Mouse (Mus musculus) hindbrain, embryonic 16.5 days (tissue): ENCODE data around the gene Dchs1. TPM values are rescaled to one million over a fixed set of nuclear protein-coding genes. Genes with fewer than 3 reads are reported as not detected.

Experiments
- ATAC-seq: fragments of 200-750 bp; cut with Nextera tagmentation; 2 replicates; pipeline ENCODE4 v1.8.0; 2017; ENCODE audit warnings: moderate TSS enrichment, moderate library complexity
- H3K27ac ChIP-seq: fragments of 300-500 bp; sonication (generic); 2 replicates; pipeline ENCODE4 v1.5.1; 2014; ENCODE audit warnings: low read depth, mild to moderate bottlenecking, control low read depth, low read length, moderate library complexity
- H3K27me3 ChIP-seq: fragments of 300-500 bp; sonication (generic); replicated peaks from 2 replicates; pipeline ENCODE4 v1.6.1; 2014; ENCODE audit warnings: low read length; ENCODE audit not compliant: control insufficient read depth, insufficient read depth
- H3K36me3 ChIP-seq: fragments of 300-500 bp; sonication (generic); 2 replicates; pipeline ENCODE4 v1.6.1; 2014; ENCODE audit warnings: mild to moderate bottlenecking, low read length, moderate library complexity, mixed read lengths; ENCODE audit not compliant: control insufficient read depth, insufficient read depth
- H3K4me1 ChIP-seq: fragments of 300-500 bp; sonication (generic); 2 replicates; pipeline ENCODE4 v1.6.1; 2014; ENCODE audit warnings: low read depth, low read length; ENCODE audit not compliant: control insufficient read depth, insufficient read depth
- H3K4me2 ChIP-seq: fragments of 300-500 bp; sonication (generic); 2 replicates; pipeline ENCODE4 v1.6.1; 2014; ENCODE audit warnings: mild to moderate bottlenecking, low read length, control low read depth, moderate library complexity
- H3K4me3 ChIP-seq: fragments of 300-500 bp; sonication (generic); 2 replicates; pipeline ENCODE4 v1.5.1; 2014; ENCODE audit warnings: mild to moderate bottlenecking, low read length, control low read depth, moderate library complexity
- H3K9ac ChIP-seq: fragments of 300-500 bp; sonication (generic); 2 replicates; pipeline ENCODE4 v1.6.1; 2014; ENCODE audit warnings: low read depth, mild to moderate bottlenecking, control low read depth, low read length, moderate library complexity
- H3K9me3 ChIP-seq: fragments of 300-500 bp; sonication (generic); 2 replicates; pipeline ENCODE4 v1.6.1; 2014; ENCODE audit warnings: mild to moderate bottlenecking, low read length, moderate library complexity; ENCODE audit not compliant: control insufficient read depth
- WGBS: fragments of 180-500 bp; shearing (Covaris S2); extraction: QIAGEN DNeasy Blood & Tissue Kit; methylation state at CpG from one replicate; pipeline ENCODE4 v1.1.7; 2014; 5-methylcytosine and 5-hydroxymethylcytosine counted together
- polyA plus RNA-seq: library from polyadenylated mRNA; unstranded; fragments of >200 nt; fragmentation: Nextera tagmentation; extraction: Ambion mirVana; gene quantifications from 2 replicates; pipeline ENCODE4 v1.2.1, GENCODE M21; 2015

Dchs1 gene
- polyA plus RNA-seq, 1 experiment from 2014 or later = 9.8 TPM

- Histone ChIP-seq H3K4me2 (no peak overlapping the region), H3K4me3 (no peak overlapping the region), H3K9ac (no peak overlapping the region; the same call in 1 of the 2 replicates), H3K27me3 (no peaks in the 10 kb centered on the region), H3K9me3 (no peaks in the 10 kb centered on the region), H3K36me3 (peaks cover 4% of the 10 kb centered on the region; the same call in 1 of the 2 replicates), H3K27ac (no peak overlapping the region), H3K4me1 (no peaks in the 10 kb centered on the region)
- WGBS = 96% methylated on average over 4 of the region's 4 CpGs
- no peak; the same call in 1 of the 2 replicates for ATAC-seq
These were observed 60.5 kb downstream of the Dchs1 start for GRCm38 (mm10) chr7:105726980-105727325.

GRCm38 (mm10) chr7:105726144-105726979 is 61.1 kb downstream of the Dchs1 start:
- Histone ChIP-seq H3K27ac (no peak overlapping the region), H3K4me2 (no peak overlapping the region), H3K9ac (peak overlapping the region; percentile 43; the same call in 1 of the 2 replicates), H3K4me1 (no peaks in the 10 kb centered on the region), H3K9me3 (no peaks in the 10 kb centered on the region), H3K27me3 (no peaks in the 10 kb centered on the region), H3K4me3 (no peak overlapping the region), H3K36me3 (peaks cover 4% of the 10 kb centered on the region; the same call in 1 of the 2 replicates)
- peak; percentile 93 for ATAC-seq
- 83% methylated on average over 4 of the region's 4 CpGs for WGBS

GRCm38 (mm10) chr7:105721916-105722315 is 65.5 kb downstream of the Dchs1 start:
- H3K27ac ChIP-seq = no peak overlapping the region
- no peak for ATAC-seq
- no peaks in the 10 kb centered on the region for H3K9me3 ChIP-seq
- H3K36me3 ChIP-seq = no peaks in the 10 kb centered on the region
- H3K4me1 ChIP-seq = no peaks in the 10 kb centered on the region
- no peaks in the 10 kb centered on the region for H3K27me3 ChIP-seq
- 73% methylated on average over 2 of the region's 2 CpGs for WGBS
- H3K4me2 ChIP-seq = no peak overlapping the region
- no peak overlapping the region for H3K9ac ChIP-seq
- H3K4me3 ChIP-seq = no peak overlapping the region

GRCm38 (mm10) chr7:105715366-105715765 is 72.1 kb downstream of the Dchs1 start:
- Histone ChIP-seq H3K27ac (no peak overlapping the region), H3K4me2 (no peak overlapping the region), H3K4me1 (no peaks in the 10 kb centered on the region), H3K36me3 (no peaks in the 10 kb centered on the region), H3K27me3 (no peaks in the 10 kb centered on the region), H3K9ac (no peak overlapping the region), H3K9me3 (no peaks in the 10 kb centered on the region), H3K4me3 (no peak overlapping the region)
- WGBS = 64% methylated on average over 3 of the region's 3 CpGs
- no peak for ATAC-seq

- Histone ChIP-seq H3K27me3 (no peaks in the 10 kb centered on the region), H3K4me2 (no peak overlapping the region), H3K4me3 (no peak overlapping the region), H3K27ac (no peak overlapping the region), H3K4me1 (no peaks in the 10 kb centered on the region), H3K9ac (no peak overlapping the region), H3K9me3 (no peaks in the 10 kb centered on the region), H3K36me3 (no peaks in the 10 kb centered on the region)
- 91% methylated on average over 5 of the region's 5 CpGs for WGBS
- no peak for ATAC-seq
These were observed 78.7 kb downstream of the Dchs1 start for GRCm38 (mm10) chr7:105708733-105709132.

- 89% methylated on average over 4 of the region's 4 CpGs for WGBS
- Histone ChIP-seq H3K4me1 (no peaks in the 10 kb centered on the region), H3K9me3 (no peaks in the 10 kb centered on the region), H3K36me3 (no peaks in the 10 kb centered on the region), H3K4me2 (no peak overlapping the region), H3K27me3 (no peaks in the 10 kb centered on the region), H3K27ac (no peak overlapping the region), H3K4me3 (no peak overlapping the region), H3K9ac (no peak overlapping the region)
- ATAC-seq = no peak
These were observed 83.6 kb downstream of the Dchs1 start for GRCm38 (mm10) chr7:105703816-105704215.

GRCm38 (mm10) chr7:105703184-105703583 is 84.3 kb downstream of the Dchs1 start:
- Histone ChIP-seq H3K9me3 (no peaks in the 10 kb centered on the region), H3K9ac (no peak overlapping the region), H3K36me3 (no peaks in the 10 kb centered on the region), H3K27ac (no peak overlapping the region), H3K4me2 (no peak overlapping the region), H3K27me3 (no peaks in the 10 kb centered on the region), H3K4me1 (no peaks in the 10 kb centered on the region), H3K4me3 (no peak overlapping the region)
- 85% methylated on average over 16 of the region's 16 CpGs for WGBS
- no peak for ATAC-seq

Other genes starting within 250 kb of the Dchs1 start
- 110 and 111 TPM in 2 replicates for gene Smpd1, start 233.3 kb downstream of the Dchs1 start, polyA plus RNA-seq
- 344 and 354 TPM in 2 replicates for gene Apbb1, start 206.0 kb downstream of the Dchs1 start, polyA plus RNA-seq
- 0.18 and 0.20 TPM in 2 replicates for gene Hpx, start 187.5 kb downstream of the Dchs1 start, polyA plus RNA-seq
- gene Trim3, start 154.1 kb downstream of the Dchs1 start, polyA plus RNA-seq = 108 and 119 TPM in 2 replicates
- gene Timm10b, start 147.6 kb downstream of the Dchs1 start, polyA plus RNA-seq = 145 and 159 TPM in 2 replicates
- 85.2 and 91.1 TPM in 2 replicates for gene Arfip2, start 147.2 kb downstream of the Dchs1 start, polyA plus RNA-seq
- 7.9 and 9.7 TPM in 2 replicates for gene Gm45799, start 147.1 kb downstream of the Dchs1 start, polyA plus RNA-seq
- 1.5 and 1.6 TPM in 2 replicates for gene Dnhd1, start 136.8 kb downstream of the Dchs1 start, polyA plus RNA-seq
- 172 and 211 TPM in 2 replicates for gene Ilk, start 51.1 kb downstream of the Dchs1 start, polyA plus RNA-seq
- gene Rrp8, start 50.3 kb downstream of the Dchs1 start, polyA plus RNA-seq = 26.3 and 26.4 TPM in 2 replicates
- 87.5 and 91.0 TPM in 2 replicates for gene Taf10, start 43.3 kb downstream of the Dchs1 start, polyA plus RNA-seq
- 56.1 and 58.1 TPM in 2 replicates for gene Tpp1, start 35.4 kb downstream of the Dchs1 start, polyA plus RNA-seq
- gene Mrpl17, start 23.4 kb upstream of the Dchs1 start, polyA plus RNA-seq = 204 and 208 TPM in 2 replicates
- gene Gm4070, start 166.3 kb upstream of the Dchs1 start, polyA plus RNA-seq = 0.19 TPM in 1 of 2 replicates, not detected in the other